Mouse (Mus musculus) liver, embryonic 13.5 days (tissue): ENCODE results near the gene Phf12. TPM values are rescaled to one million over a fixed set of nuclear protein-coding genes. Genes with fewer than 3 reads are reported as not detected.

ENCODE experiments used
- ATAC-seq: fragments of 200-750 bp; cut with Nextera tagmentation; 2 replicates; pipeline ENCODE4 v1.8.0; 2017; ENCODE audit warnings: low read depth, mild to moderate bottlenecking, moderate number of reproducible peaks, moderate library complexity
- DNase-seq: peaks from one replicate; pipeline ENCODE4 v3.0.0; 2022
- H3K27ac ChIP-seq: fragments of 300-500 bp; sonication (generic); 2 replicates; pipeline ENCODE4 v1.5.1; 2015; ENCODE audit warnings: moderate library complexity, mild to moderate bottlenecking, inconsistent platforms
- H3K27me3 ChIP-seq: fragments of 300-500 bp; sonication (generic); 2 replicates; pipeline ENCODE4 v1.6.1; 2015; ENCODE audit warnings: mild to moderate bottlenecking, inconsistent platforms
- H3K36me3 ChIP-seq: fragments of 300-500 bp; sonication (generic); 2 replicates; pipeline ENCODE4 v1.6.1; 2015; ENCODE audit warnings: mild to moderate bottlenecking, inconsistent platforms
- H3K4me1 ChIP-seq: fragments of 300-500 bp; sonication (generic); replicated peaks from 2 replicates; pipeline ENCODE4 v1.6.1; 2015; ENCODE audit warnings: inconsistent platforms
- H3K4me2 ChIP-seq: fragments of 300-500 bp; sonication (generic); 2 replicates; pipeline ENCODE4 v1.6.1; 2015; ENCODE audit warnings: inconsistent platforms, mild to moderate bottlenecking, moderate library complexity
- H3K4me3 ChIP-seq: fragments of 300-500 bp; sonication (generic); replicated peaks from 2 replicates; pipeline ENCODE4 v1.5.1; 2015; ENCODE audit warnings: mild to moderate bottlenecking, inconsistent platforms
- H3K9ac ChIP-seq: fragments of 300-500 bp; sonication (generic); 2 replicates; pipeline ENCODE4 v1.6.1; 2015; ENCODE audit warnings: mild to moderate bottlenecking, inconsistent platforms
- H3K9me3 ChIP-seq: fragments of 300-500 bp; sonication (generic); replicated peaks from 2 replicates; pipeline ENCODE4 v1.6.1; 2016; ENCODE audit warnings: inconsistent platforms
- WGBS: fragments of 180-500 bp; shearing (Covaris S2); methylation state at CpG from one replicate; pipeline ENCODE4 v1.1.7; 2015; ENCODE audit not compliant: insufficient replicate concordance; 5-methylcytosine and 5-hydroxymethylcytosine counted together
- polyA plus RNA-seq: library from polyadenylated mRNA; unstranded; fragments of >200 nt; fragmentation: Nextera tagmentation; extraction: Ambion mirVana; gene quantifications from 2 replicates; pipeline ENCODE4 v1.2.1, GENCODE M21; 2015

Gene Phf12
- polyA plus RNA-seq, 1 experiment from 2014 or later = 7.6 TPM

- DNase-seq = no peak
- ATAC-seq = no peak
- Histone ChIP-seq H3K4me1 (no peaks in the 10 kb centered on the region), H3K27me3 (peaks cover 56% of the 10 kb centered on the region), H3K9ac (no peak overlapping the region), H3K36me3 (no peaks in the 10 kb centered on the region), H3K9me3 (no peaks in the 10 kb centered on the region), H3K4me3 (no peak overlapping the region), H3K4me2 (no peak overlapping the region), H3K27ac (no peak overlapping the region)
- 70% methylated on average over 2 of the region's 2 CpGs for WGBS
Measured at GRCm38 (mm10) chr11:77958268-77958667, 24.3 kb upstream of the Phf12 start.

- Histone ChIP-seq H3K9me3 (no peaks in the 10 kb centered on the region), H3K27ac (no peak overlapping the region), H3K27me3 (peaks cover 53% of the 10 kb centered on the region), H3K4me3 (no peak overlapping the region), H3K4me1 (no peaks in the 10 kb centered on the region), H3K36me3 (no peaks in the 10 kb centered on the region), H3K9ac (no peak overlapping the region), H3K4me2 (no peak overlapping the region)
- ATAC-seq (no peak), DNase-seq (no peak)
- WGBS = 52% methylated on average over 9 of the region's 9 CpGs
Measured at GRCm38 (mm10) chr11:77958932-77959331, 23.6 kb upstream of the Phf12 start.

- no peak overlapping the region for H3K27ac ChIP-seq
- no peak overlapping the region for H3K4me3 ChIP-seq
- ATAC-seq (no peak), DNase-seq (no peak)
- 43% methylated on average over 9 of the region's 9 CpGs for WGBS
- no peak overlapping the region for H3K9ac ChIP-seq
- H3K9me3 ChIP-seq = no peaks in the 10 kb centered on the region
- H3K4me2 ChIP-seq = no peak overlapping the region
- no peaks in the 10 kb centered on the region for H3K36me3 ChIP-seq
- H3K4me1 ChIP-seq = no peaks in the 10 kb centered on the region
- H3K27me3 ChIP-seq = peaks cover 49% of the 10 kb centered on the region
Measured at GRCm38 (mm10) chr11:77960199-77960598, 22.4 kb upstream of the Phf12 start.

GRCm38 (mm10) chr11:77960898-77961297, 21.7 kb upstream of the Phf12 start:
- WGBS = 32% methylated on average over 5 of the region's 5 CpGs
- no peak overlapping the region for H3K27ac ChIP-seq
- H3K36me3 ChIP-seq = no peaks in the 10 kb centered on the region
- ATAC-seq = no peak
- H3K4me2 ChIP-seq = no peak overlapping the region
- no peak for DNase-seq
- H3K27me3 ChIP-seq = peaks cover 51% of the 10 kb centered on the region
- H3K4me3 ChIP-seq = no peak overlapping the region
- H3K9me3 ChIP-seq = no peaks in the 10 kb centered on the region
- no peak overlapping the region for H3K9ac ChIP-seq
- no peaks in the 10 kb centered on the region for H3K4me1 ChIP-seq

- no peaks in the 10 kb centered on the region for H3K4me1 ChIP-seq
- H3K27me3 ChIP-seq = peaks cover 53% of the 10 kb centered on the region
- H3K4me2 ChIP-seq = no peak overlapping the region
- H3K9ac ChIP-seq = no peak overlapping the region
- DNase-seq (no peak), ATAC-seq (no peak)
- no peaks in the 10 kb centered on the region for H3K36me3 ChIP-seq
- no peak overlapping the region for H3K4me3 ChIP-seq
- H3K27ac ChIP-seq = no peak overlapping the region
- no peaks in the 10 kb centered on the region for H3K9me3 ChIP-seq
- WGBS = 80% methylated on average over 10 of the region's 10 CpGs
Measured at GRCm38 (mm10) chr11:77962946-77963345, 19.6 kb upstream of the Phf12 start.

GRCm38 (mm10) chr11:77964415-77965095, 18.0 kb upstream of the Phf12 start:
- no peak overlapping the region for H3K27ac ChIP-seq
- H3K9me3 ChIP-seq = no peaks in the 10 kb centered on the region
- DNase-seq (no peak), ATAC-seq (no peak)
- H3K27me3 ChIP-seq = peaks cover 45% of the 10 kb centered on the region
- no peaks in the 10 kb centered on the region for H3K4me1 ChIP-seq
- no peak overlapping the region for H3K9ac ChIP-seq
- no peak overlapping the region for H3K4me3 ChIP-seq
- WGBS = 30% methylated on average over 19 of the region's 19 CpGs
- no peak overlapping the region for H3K4me2 ChIP-seq
- no peaks in the 10 kb centered on the region for H3K36me3 ChIP-seq

- Histone ChIP-seq H3K4me2 (no peak overlapping the region), H3K27ac (no peak overlapping the region), H3K9me3 (no peaks in the 10 kb centered on the region), H3K4me1 (no peaks in the 10 kb centered on the region), H3K4me3 (no peak overlapping the region), H3K27me3 (peaks cover 43% of the 10 kb centered on the region), H3K9ac (no peak overlapping the region), H3K36me3 (no peaks in the 10 kb centered on the region)
- WGBS = 41% methylated on average over 17 of the region's 17 CpGs
- ATAC-seq (no peak), DNase-seq (no peak)
Measured at GRCm38 (mm10) chr11:77965101-77966036, 17.2 kb upstream of the Phf12 start.

GRCm38 (mm10) chr11:77966037-77966391, 16.5 kb upstream of the Phf12 start:
- WGBS = 55% methylated on average over 5 of the region's 5 CpGs
- H3K27me3 ChIP-seq = peaks cover 44% of the 10 kb centered on the region
- ATAC-seq (no peak), DNase-seq (no peak)
- H3K4me2 ChIP-seq = no peak overlapping the region
- H3K4me1 ChIP-seq = no peaks in the 10 kb centered on the region
- no peak overlapping the region for H3K27ac ChIP-seq
- no peaks in the 10 kb centered on the region for H3K9me3 ChIP-seq
- no peak overlapping the region for H3K9ac ChIP-seq
- H3K36me3 ChIP-seq = no peaks in the 10 kb centered on the region
- H3K4me3 ChIP-seq = no peak overlapping the region

- Histone ChIP-seq H3K4me2 (no peak overlapping the region), H3K4me3 (no peak overlapping the region), H3K27ac (no peak overlapping the region), H3K4me1 (no peaks in the 10 kb centered on the region), H3K36me3 (no peaks in the 10 kb centered on the region), H3K9me3 (no peaks in the 10 kb centered on the region), H3K27me3 (peaks cover 47% of the 10 kb centered on the region), H3K9ac (no peak overlapping the region)
- DNase-seq = peak; percentile 35
- ATAC-seq = no peak
- under 1% methylated on average over 4 of the region's 4 CpGs for WGBS
Measured at GRCm38 (mm10) chr11:77967114-77967513, 15.4 kb upstream of the Phf12 start.

GRCm38 (mm10) chr11:77968786-77969185, 13.8 kb upstream of the Phf12 start:
- H3K4me1 ChIP-seq = no peaks in the 10 kb centered on the region
- H3K9ac ChIP-seq = no peak overlapping the region
- no peaks in the 10 kb centered on the region for H3K9me3 ChIP-seq
- 40% methylated on average over 4 of the region's 4 CpGs for WGBS
- H3K4me3 ChIP-seq = no peak overlapping the region
- H3K27me3 ChIP-seq = peaks cover 57% of the 10 kb centered on the region
- DNase-seq (no peak), ATAC-seq (no peak)
- no peak overlapping the region for H3K27ac ChIP-seq
- H3K4me2 ChIP-seq = no peak overlapping the region
- H3K36me3 ChIP-seq = no peaks in the 10 kb centered on the region

- H3K4me3 ChIP-seq = no peak overlapping the region
- no peak overlapping the region for H3K9ac ChIP-seq
- H3K4me2 ChIP-seq = no peak overlapping the region
- no peak overlapping the region for H3K27ac ChIP-seq
- peaks cover 70% of the 10 kb centered on the region for H3K27me3 ChIP-seq
- 68% methylated on average over 6 of the region's 6 CpGs for WGBS
- no peaks in the 10 kb centered on the region for H3K36me3 ChIP-seq
- ATAC-seq = no peak
- H3K4me1 ChIP-seq = no peaks in the 10 kb centered on the region
- H3K9me3 ChIP-seq = no peaks in the 10 kb centered on the region
- no peak for DNase-seq
Measured at GRCm38 (mm10) chr11:77970718-77971117, 11.8 kb upstream of the Phf12 start.
